Mouse (Mus musculus) myocyte (in vitro differentiated cells): ENCODE measurements around the gene Tasp1. TPM values are rescaled to one million over a fixed set of nuclear protein-coding genes. Genes with fewer than 3 reads are reported as not detected.

Source experiments
- H3K27me3 ChIP-seq: one replicate; pipeline ENCODE4 v1.6.1; 2011; ENCODE audit not compliant: control insufficient read depth, insufficient read depth, insufficient read length
- H3K36me3 ChIP-seq: one replicate; pipeline ENCODE4 v1.6.1; 2011; ENCODE audit not compliant: control insufficient read depth, insufficient read depth
- H3K4me2 ChIP-seq: one replicate; pipeline ENCODE4 v1.6.1; 2011; ENCODE audit warnings: low read depth, control low read depth
- H3K4me3 ChIP-seq: one replicate; pipeline ENCODE4 v1.5.1; 2011; ENCODE audit warnings: mild to moderate bottlenecking, control low read depth, moderate library complexity
- H3K79me2 ChIP-seq: one replicate; pipeline ENCODE4 v1.6.1; 2011; ENCODE audit not compliant: control insufficient read depth, insufficient read depth
- H3ac ChIP-seq: one replicate; pipeline ENCODE4 v1.6.1; 2011; ENCODE audit not compliant: control insufficient read depth, insufficient read length
- CEBPB ChIP-seq: IDR thresholded peaks from 2 replicates; pipeline ENCODE4 v1.6.1; 2011; ENCODE audit warnings: mild to moderate bottlenecking, moderate library complexity; ENCODE audit not compliant: poor library complexity, insufficient read depth, severe bottlenecking
- E2F4 ChIP-seq: IDR thresholded peaks from one replicate; pipeline ENCODE4 v1.6.1; 2011; ENCODE audit warnings: mild to moderate bottlenecking, control low read depth, moderate library complexity; ENCODE audit not compliant: insufficient read depth
- MAX ChIP-seq: IDR thresholded peaks from one replicate; pipeline ENCODE4 v1.6.1; 2011; ENCODE audit warnings: low read depth, mild to moderate bottlenecking, control low read depth
- MYOD1 ChIP-seq, 3 experiments: IDR thresholded peaks; one replicate each; pipeline ENCODE4 v1.6.1; 2011; ENCODE audit warnings: control low read depth in 2 of 3, low read depth in 2 of 3, mild to moderate bottlenecking in 2 of 3, moderate library complexity in 1 of 3; ENCODE audit not compliant: insufficient read length in 2 of 3, control insufficient read depth in 1 of 3
- MYOG ChIP-seq, 3 experiments: IDR thresholded peaks; one replicate each; pipeline ENCODE4 v1.6.1; 2011; ENCODE audit warnings: control low read depth in 2 of 3, low read depth in 2 of 3, mild to moderate bottlenecking in 2 of 3; ENCODE audit not compliant: insufficient read length in 2 of 3, control insufficient read depth in 1 of 3, insufficient read depth in 1 of 3
- POLR2A ChIP-seq: IDR thresholded peaks from one replicate; pipeline ENCODE4 v1.6.1; 2011; ENCODE audit warnings: low read depth, mild to moderate bottlenecking, control low read depth, moderate library complexity; ENCODE audit not compliant: insufficient read length
- POLR2AphosphoS2 ChIP-seq: IDR thresholded peaks from one replicate; pipeline ENCODE4 v1.6.1; 2011; ENCODE audit warnings: low read depth, control low read depth; ENCODE audit not compliant: insufficient read length
- REST ChIP-seq: IDR thresholded peaks from one replicate; pipeline ENCODE4 v1.6.1; 2011; ENCODE audit warnings: mild to moderate bottlenecking, control low read depth, moderate library complexity; ENCODE audit not compliant: insufficient read depth, insufficient read length
- SRF ChIP-seq: IDR thresholded peaks from one replicate; pipeline ENCODE4 v1.6.1; 2011; ENCODE audit warnings: low read depth; ENCODE audit not compliant: control insufficient read depth, insufficient read length
- TCF12 ChIP-seq: IDR thresholded peaks from one replicate; pipeline ENCODE4 v1.6.1; 2011; ENCODE audit warnings: mild to moderate bottlenecking, control low read depth; ENCODE audit not compliant: poor library complexity, insufficient read depth, severe bottlenecking
- TCF3 ChIP-seq: IDR thresholded peaks from one replicate; pipeline ENCODE4 v1.6.1; 2011; ENCODE audit warnings: low read depth, control low read depth; ENCODE audit not compliant: insufficient read length
- USF1 ChIP-seq: IDR thresholded peaks from one replicate; pipeline ENCODE4 v1.6.1; 2011; ENCODE audit warnings: low read depth, mild to moderate bottlenecking, control low read depth, moderate library complexity
- polyA plus RNA-seq: library from polyadenylated mRNA; unstranded; fragments of >200 nt; fragmentation: generic; extraction: Trizol; gene quantifications from one replicate; pipeline ENCODE4 v1.2.1, GENCODE M21; 2012; ENCODE audit warnings: missing spikeins

Gene Tasp1
- polyA plus RNA-seq, 1 experiment = 3.8 TPM

- Histone ChIP-seq H3K36me3 (no peaks in the 10 kb centered on the region), H3K79me2 (no peaks in the 10 kb centered on the region), H3K27me3 (no peaks in the 10 kb centered on the region), H3K4me2 (no peak overlapping the region), H3K4me3 (no peak overlapping the region), H3ac (no peak overlapping the region)
- TF ChIP-seq TCF3 (no peak), TCF12 (no peak), MAX (no peak), SRF (no peak), MYOD1 (IDR thresholded peaks at IDR 0.05; ENCODE audit: control insufficient read depth in 1 of 3, insufficient read length in 2 of 3, low read depth in 2 of 3) (no peak), POLR2AphosphoS2 (no peak), POLR2A (no peak), USF1 (no peak), CEBPB (no peak), REST (no peak), MYOG (IDR thresholded peaks at IDR 0.05; ENCODE audit: control insufficient read depth in 1 of 3, insufficient read depth in 1 of 3, insufficient read length in 2 of 3, low read depth in 2 of 3) (no peak), E2F4 (no peak)
Observed at GRCm38 (mm10) chr2:139891405-139892089, 175.1 kb downstream of the Tasp1 start.

GRCm38 (mm10) chr2:139884264-139884637 lies 182.4 kb downstream of the Tasp1 start:
- peaks cover 4% of the 10 kb centered on the region for H3K36me3 ChIP-seq
- H3K79me2 ChIP-seq = no peaks in the 10 kb centered on the region
- no peak overlapping the region for H3ac ChIP-seq
- H3K4me2 ChIP-seq = no peak overlapping the region
- TF ChIP-seq USF1 (no peak), TCF3 (no peak), MAX (no peak)
- H3K27me3 ChIP-seq = no peaks in the 10 kb centered on the region
- H3K4me3 ChIP-seq = no peak overlapping the region

GRCm38 (mm10) chr2:139883581-139884263 lies 182.9 kb downstream of the Tasp1 start:
- Histone ChIP-seq H3K4me2 (no peak overlapping the region), H3ac (no peak overlapping the region), H3K36me3 (peaks cover 4% of the 10 kb centered on the region), H3K27me3 (no peaks in the 10 kb centered on the region), H3K79me2 (no peaks in the 10 kb centered on the region), H3K4me3 (no peak overlapping the region)
- no peak for TF ChIP-seq REST
- TF ChIP-seq MYOD1 (IDR thresholded peaks at IDR 0.05; ENCODE audit: control insufficient read depth in 1 of 3, insufficient read length in 2 of 3, low read depth in 2 of 3) = no peak
- no peak for TF ChIP-seq MAX
- no peak for TF ChIP-seq E2F4
- TF ChIP-seq SRF = no peak
- no peak for TF ChIP-seq TCF3

GRCm38 (mm10) chr2:139878052-139878621 lies 188.5 kb downstream of the Tasp1 start:
- Histone ChIP-seq H3ac (no peak overlapping the region), H3K79me2 (no peaks in the 10 kb centered on the region), H3K27me3 (no peaks in the 10 kb centered on the region), H3K4me3 (no peak overlapping the region), H3K4me2 (no peak overlapping the region), H3K36me3 (peaks cover 4% of the 10 kb centered on the region)
- TF ChIP-seq POLR2AphosphoS2 (no peak), USF1 (no peak)

GRCm38 (mm10) chr2:139875876-139876275 lies 190.7 kb downstream of the Tasp1 start:
- Histone ChIP-seq H3ac (no peak overlapping the region), H3K4me2 (no peak overlapping the region), H3K4me3 (no peak overlapping the region), H3K79me2 (no peaks in the 10 kb centered on the region), H3K27me3 (no peaks in the 10 kb centered on the region), H3K36me3 (no peaks in the 10 kb centered on the region)
- no peak for TF ChIP-seq POLR2A
- no peak for TF ChIP-seq TCF12
- no peak for TF ChIP-seq MYOD1 (IDR thresholded peaks at IDR 0.05; ENCODE audit: control insufficient read depth in 1 of 3, insufficient read length in 2 of 3, low read depth in 2 of 3)
- no peak for TF ChIP-seq MAX
- no peak for TF ChIP-seq USF1
